Mouse (Mus musculus): ENCODE data around the gene Olfr701. TPM values are rescaled to one million over a fixed set of nuclear protein-coding genes. Genes with fewer than 3 reads are reported as not detected.

The Olfr701 gene
- not detected in 2 replicates for polyA plus RNA-seq (2015; fragmentation: Nextera tagmentation; extraction: Ambion mirVana)

DNA sequence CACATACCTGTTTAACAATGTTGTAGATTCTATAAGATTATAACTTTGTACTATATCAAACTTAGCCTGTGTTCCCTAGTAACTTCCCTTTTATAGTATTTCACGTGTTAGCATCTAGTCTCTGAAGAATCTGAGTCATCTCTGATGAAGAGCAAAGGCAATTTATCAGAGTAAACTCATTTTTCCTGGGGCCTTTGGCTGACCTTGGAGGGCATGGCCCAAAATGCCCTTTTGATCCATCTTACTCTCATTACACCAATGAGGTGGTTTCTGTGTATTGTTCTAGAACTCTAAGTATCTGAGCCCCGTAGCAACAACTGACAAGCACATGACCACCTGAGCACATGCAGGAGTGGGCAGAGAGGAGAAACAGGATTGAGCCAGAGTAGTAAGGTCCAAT, at the start of gene Olfr701:
Gene Olfr701 (plus strand): TSS at position 301 of the 400 bp plus-strand sequence.
- H3K27ac ChIP-seq = no peak within 1 kb of the TSS
- no peaks in the 10 kb centered on the region for H3K36me3 ChIP-seq (replicated peaks)
- no peaks in the 10 kb centered on the region for H3K27me3 ChIP-seq (replicated peaks)
- ATAC-seq (replicated peaks) = no peak
- H3K4me2 ChIP-seq = no peak within 1 kb of the TSS
- H3K4me3 ChIP-seq = no peak within 1 kb of the TSS
- H3K9ac ChIP-seq = no peak within 1 kb of the TSS
- H3K4me1 ChIP-seq = no peaks in the 10 kb centered on the region
- WGBS = 70% methylated on average over 2 of the region's 2 CpGs
- H3K9me3 ChIP-seq = no peaks in the 10 kb centered on the region

- no peaks in the 10 kb centered on the region for H3K4me1 ChIP-seq
- no peak overlapping the region for H3K9ac ChIP-seq
- H3K27me3 ChIP-seq (replicated peaks) = no peaks in the 10 kb centered on the region
- H3K4me3 ChIP-seq = no peak overlapping the region
- H3K9me3 ChIP-seq = no peaks in the 10 kb centered on the region
- H3K36me3 ChIP-seq (replicated peaks) = no peaks in the 10 kb centered on the region
- no peak overlapping the region for H3K4me2 ChIP-seq
- no peak for ATAC-seq (replicated peaks)
- H3K27ac ChIP-seq = no peak overlapping the region
These were observed 25.6 kb upstream of the Olfr701 start for GRCm38 (mm10) chr7:106788330-106788729.

DNA sequence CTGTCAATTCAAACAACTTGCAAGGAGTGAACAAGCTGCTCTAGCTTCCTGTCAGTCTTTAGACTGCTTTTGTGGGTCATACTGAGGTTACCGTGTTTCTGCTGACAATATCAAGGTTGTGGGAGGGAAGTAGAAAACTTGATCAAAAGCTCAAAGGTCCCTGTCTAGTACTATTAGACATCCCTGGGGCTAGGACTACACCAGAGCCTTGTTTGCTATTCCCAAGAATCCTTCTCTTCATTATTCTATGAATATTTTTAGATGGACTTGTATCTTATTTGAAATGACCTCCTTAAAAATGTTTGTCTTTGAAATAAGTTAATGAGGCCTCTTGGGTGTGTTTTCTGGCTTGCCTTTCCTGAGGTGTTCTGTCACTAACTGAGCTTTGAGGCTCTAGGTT, 20.8 kb upstream of the Olfr701 start, which contains the start of gene Olfr699:
Gene Olfr699 (minus strand): TSS at position 101 of the 400 bp plus-strand sequence.
- 83% methylated on average over 1 of the region's 1 CpGs for WGBS
- no peak within 1 kb of the TSS for H3K27ac ChIP-seq
- no peaks in the 10 kb centered on the region for H3K27me3 ChIP-seq (replicated peaks)
- H3K36me3 ChIP-seq (replicated peaks) = no peaks in the 10 kb centered on the region
- H3K9ac ChIP-seq = no peak within 1 kb of the TSS
- no peaks in the 10 kb centered on the region for H3K4me1 ChIP-seq
- no peak within 1 kb of the TSS for H3K4me3 ChIP-seq
- ATAC-seq (replicated peaks) = no peak
- no peaks in the 10 kb centered on the region for H3K9me3 ChIP-seq
- no peak within 1 kb of the TSS for H3K4me2 ChIP-seq

DNA sequence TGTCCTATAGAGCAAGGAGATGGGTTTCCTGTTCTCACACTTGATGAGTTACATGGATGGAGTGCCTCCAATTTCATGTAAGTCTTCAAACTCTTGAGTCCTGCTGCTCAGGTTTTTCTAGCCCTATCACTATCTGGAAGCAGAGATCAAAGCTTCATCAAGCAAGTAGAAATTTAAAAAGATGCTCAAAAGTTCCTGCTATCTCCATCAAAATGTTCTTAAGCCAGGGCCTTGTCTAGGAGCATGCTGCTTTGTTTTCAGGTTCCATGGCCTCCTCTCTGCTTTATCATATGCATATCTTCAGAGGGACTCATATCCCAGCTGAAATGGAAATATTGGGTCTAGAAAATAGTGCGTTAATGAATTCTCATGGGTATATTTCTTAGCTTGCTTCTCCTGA, 5.2 kb upstream of the Olfr701 start, which contains the start of gene Olfr700:
Gene Olfr700 (minus strand): TSS at position 101 of the 400 bp plus-strand sequence.
- no peak within 1 kb of the TSS for H3K27ac ChIP-seq
- no peaks in the 10 kb centered on the region for H3K4me1 ChIP-seq
- H3K4me3 ChIP-seq = no peak within 1 kb of the TSS
- WGBS = 90% methylated on average over 1 of the region's 1 CpGs
- H3K27me3 ChIP-seq (replicated peaks) = no peaks in the 10 kb centered on the region
- no peaks in the 10 kb centered on the region for H3K9me3 ChIP-seq
- no peaks in the 10 kb centered on the region for H3K36me3 ChIP-seq (replicated peaks)
- H3K9ac ChIP-seq = no peak within 1 kb of the TSS
- no peak for ATAC-seq (replicated peaks)
- H3K4me2 ChIP-seq = no peak within 1 kb of the TSS

DNA sequence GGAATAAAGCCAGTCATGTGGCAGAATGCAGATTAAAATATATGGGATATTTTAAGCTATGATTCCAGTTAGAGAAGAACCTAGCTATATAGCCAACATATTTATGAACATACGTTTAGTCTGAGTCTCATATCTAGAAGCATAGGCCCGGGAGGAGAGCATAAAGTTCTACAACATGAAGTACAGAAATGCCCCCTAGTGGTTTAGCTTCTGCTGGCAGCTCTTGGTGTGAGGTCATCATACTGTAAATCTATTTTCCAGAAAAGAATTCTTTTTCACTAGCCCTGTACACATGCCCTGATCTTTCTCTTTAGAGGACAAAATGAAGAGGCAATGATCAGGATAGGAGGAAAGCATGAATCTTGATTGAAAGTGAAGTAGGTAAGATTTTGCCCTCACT, 1.8 kb downstream of the Olfr701 start:
- 66% methylated on average over 2 of the region's 2 CpGs for WGBS
- H3K4me3 ChIP-seq = no peak overlapping the region
- no peak for ATAC-seq (replicated peaks)
- H3K4me2 ChIP-seq = no peak overlapping the region
- H3K4me1 ChIP-seq = no peaks in the 10 kb centered on the region
- H3K27me3 ChIP-seq (replicated peaks) = no peaks in the 10 kb centered on the region
- H3K9ac ChIP-seq = no peak overlapping the region
- H3K9me3 ChIP-seq = no peaks in the 10 kb centered on the region
- H3K36me3 ChIP-seq (replicated peaks) = no peaks in the 10 kb centered on the region
- no peak overlapping the region for H3K27ac ChIP-seq

- ATAC-seq (replicated peaks) = no peak
- Histone ChIP-seq H3K9me3 (no peaks in the 10 kb centered on the region), H3K27me3 (replicated peaks) (no peaks in the 10 kb centered on the region), H3K36me3 (replicated peaks) (no peaks in the 10 kb centered on the region), H3K4me1 (no peaks in the 10 kb centered on the region), H3K4me3 (no peak overlapping the region), H3K9ac (no peak overlapping the region), H3K27ac (no peak overlapping the region), H3K4me2 (no peak overlapping the region)
These were observed 4.5 kb downstream of the Olfr701 start for GRCm38 (mm10) chr7:106818414-106818813.

- no peaks in the 10 kb centered on the region for H3K27me3 ChIP-seq (replicated peaks)
- H3K4me2 ChIP-seq = no peak within 1 kb of the TSS
- ATAC-seq (replicated peaks) = no peak
- H3K9ac ChIP-seq = no peak within 1 kb of the TSS
- H3K27ac ChIP-seq = no peak within 1 kb of the TSS
- H3K4me1 ChIP-seq = no peaks in the 10 kb centered on the region
- H3K4me3 ChIP-seq = no peak within 1 kb of the TSS
- H3K9me3 ChIP-seq = no peaks in the 10 kb centered on the region
- H3K36me3 ChIP-seq (replicated peaks) = no peaks in the 10 kb centered on the region
These were observed 19.9 kb downstream of the Olfr701 start, which contains the start of gene Olfr702 for GRCm38 (mm10) chr7:106833793-106834192. TSS of gene Olfr702 (minus strand) at chr7:106833893.

GRCm38 (mm10) chr7:106843060-106843459, 29.1 kb downstream of the Olfr701 start, which contains the start of gene Olfr703:
TSS of gene Olfr703 (plus strand) at chr7:106843360.
- no peaks in the 10 kb centered on the region for H3K27me3 ChIP-seq (replicated peaks)
- no peak within 1 kb of the TSS for H3K27ac ChIP-seq
- 0 out of 2 replicates have a peak, but pooled peaks cover 4% of the 10 kb centered on the region for H3K9me3 ChIP-seq
- H3K9ac ChIP-seq = no peak within 1 kb of the TSS
- H3K4me3 ChIP-seq = no peak within 1 kb of the TSS
- H3K36me3 ChIP-seq (replicated peaks) = no peaks in the 10 kb centered on the region
- 74% methylated on average over 2 of the region's 2 CpGs for WGBS
- no peaks in the 10 kb centered on the region for H3K4me1 ChIP-seq
- no peak within 1 kb of the TSS for H3K4me2 ChIP-seq
- ATAC-seq (replicated peaks) = no peak

DNA sequence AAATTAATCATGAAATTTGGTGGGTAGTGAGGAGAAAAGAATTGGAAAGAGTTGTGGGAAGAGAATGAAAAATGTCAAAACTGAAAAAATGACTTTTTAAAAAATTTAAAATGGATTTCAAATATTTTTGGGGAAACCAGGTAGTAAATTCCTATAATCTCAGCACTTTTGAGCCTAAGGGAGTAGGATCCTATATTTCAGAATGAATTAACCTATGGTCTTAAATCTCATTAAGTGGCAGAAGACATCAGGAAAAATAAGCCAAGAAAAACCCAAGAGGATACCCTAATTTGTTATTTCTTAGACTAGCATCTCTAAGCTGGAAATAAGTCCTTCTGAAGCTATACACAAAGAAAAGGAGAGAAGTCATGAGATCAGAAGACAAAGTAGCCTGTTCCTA, 49.0 kb downstream of the Olfr701 start, which contains the start of gene Olfr704:
Gene Olfr704 (plus strand): TSS at position 301 of the 400 bp plus-strand sequence.
- H3K4me1 ChIP-seq = no peaks in the 10 kb centered on the region
- no peak within 1 kb of the TSS for H3K4me2 ChIP-seq
- no peaks in the 10 kb centered on the region for H3K9me3 ChIP-seq
- no peak within 1 kb of the TSS for H3K9ac ChIP-seq
- no peak for ATAC-seq (replicated peaks)
- no peak within 1 kb of the TSS for H3K4me3 ChIP-seq
- H3K36me3 ChIP-seq (replicated peaks) = no peaks in the 10 kb centered on the region
- H3K27me3 ChIP-seq (replicated peaks) = no peaks in the 10 kb centered on the region
- H3K27ac ChIP-seq = no peak within 1 kb of the TSS

Other genes with a start within 250 kb of the Olfr701 start
- 0.05 TPM in 1 of 2 replicates, not detected in the other for gene Olfr693, start 133.5 kb upstream of the Olfr701 start, polyA plus RNA-seq (2015; fragmentation: Nextera tagmentation; extraction: Ambion mirVana)
- not detected in 2 replicates for gene Olfr694, start 122.3 kb upstream of the Olfr701 start, polyA plus RNA-seq (2015; fragmentation: Nextera tagmentation; extraction: Ambion mirVana)
- gene Olfr695, start 97.7 kb upstream of the Olfr701 start, polyA plus RNA-seq (2015; fragmentation: Nextera tagmentation; extraction: Ambion mirVana) = not detected in 2 replicates
- not detected in 2 replicates for gene Olfr697, start 71.7 kb upstream of the Olfr701 start, polyA plus RNA-seq (2015; fragmentation: Nextera tagmentation; extraction: Ambion mirVana)
- gene Olfr698, start 58.7 kb upstream of the Olfr701 start, polyA plus RNA-seq (2015; fragmentation: Nextera tagmentation; extraction: Ambion mirVana) = not detected in 2 replicates
- not detected in 2 replicates for gene Olfr699, start 20.9 kb upstream of the Olfr701 start, polyA plus RNA-seq (2015; fragmentation: Nextera tagmentation; extraction: Ambion mirVana)
- not detected in 2 replicates for gene Olfr700, start 5.3 kb upstream of the Olfr701 start, polyA plus RNA-seq (2015; fragmentation: Nextera tagmentation; extraction: Ambion mirVana)
- gene Olfr702, start 19.8 kb downstream of the Olfr701 start, polyA plus RNA-seq (2015; fragmentation: Nextera tagmentation; extraction: Ambion mirVana) = not detected in 2 replicates
- gene Olfr703, start 29.2 kb downstream of the Olfr701 start, polyA plus RNA-seq (2015; fragmentation: Nextera tagmentation; extraction: Ambion mirVana) = not detected in 2 replicates
- gene Olfr704, start 49.1 kb downstream of the Olfr701 start, polyA plus RNA-seq (2015; fragmentation: Nextera tagmentation; extraction: Ambion mirVana) = not detected in 2 replicates
- gene Olfr705, start 62.8 kb downstream of the Olfr701 start, polyA plus RNA-seq (2015; fragmentation: Nextera tagmentation; extraction: Ambion mirVana) = not detected in 2 replicates
- gene Olfr706, start 74.0 kb downstream of the Olfr701 start, polyA plus RNA-seq (2015; fragmentation: Nextera tagmentation; extraction: Ambion mirVana) = not detected in 2 replicates
- gene Olfr707, start 87.1 kb downstream of the Olfr701 start, polyA plus RNA-seq (2015; fragmentation: Nextera tagmentation; extraction: Ambion mirVana) = not detected in 2 replicates
- gene Olfr1532-ps1, start 93.9 kb downstream of the Olfr701 start, polyA plus RNA-seq (2015; fragmentation: Nextera tagmentation; extraction: Ambion mirVana) = not detected in 2 replicates
- gene Olfr709-ps1, start 118.1 kb downstream of the Olfr701 start, polyA plus RNA-seq (2015; fragmentation: Nextera tagmentation; extraction: Ambion mirVana) = not detected in 2 replicates
- gene Olfr710, start 134.2 kb downstream of the Olfr701 start, polyA plus RNA-seq (2015; fragmentation: Nextera tagmentation; extraction: Ambion mirVana) = not detected in 2 replicates
- gene Olfr6, start 149.8 kb downstream of the Olfr701 start, polyA plus RNA-seq (2015; fragmentation: Nextera tagmentation; extraction: Ambion mirVana) = not detected in 2 replicates
- not detected in 2 replicates for gene Olfr711, start 161.3 kb downstream of the Olfr701 start, polyA plus RNA-seq (2015; fragmentation: Nextera tagmentation; extraction: Ambion mirVana)
- not detected in 2 replicates for gene Olfr2, start 191.9 kb downstream of the Olfr701 start, polyA plus RNA-seq (2015; fragmentation: Nextera tagmentation; extraction: Ambion mirVana)
- not detected in 2 replicates for gene Olfr713, start 217.0 kb downstream of the Olfr701 start, polyA plus RNA-seq (2015; fragmentation: Nextera tagmentation; extraction: Ambion mirVana)

All from midbrain, embryonic 15.5 days (tissue).